Mouse (Mus musculus): ENCODE measurements around the gene Nkx3-2. TPM values are rescaled to one million over a fixed set of nuclear protein-coding genes. Genes with fewer than 3 reads are reported as not detected.

Nkx3-2 gene
- polyA plus RNA-seq, 1 experiment from 2014 or later = 3.2 TPM

DNA sequence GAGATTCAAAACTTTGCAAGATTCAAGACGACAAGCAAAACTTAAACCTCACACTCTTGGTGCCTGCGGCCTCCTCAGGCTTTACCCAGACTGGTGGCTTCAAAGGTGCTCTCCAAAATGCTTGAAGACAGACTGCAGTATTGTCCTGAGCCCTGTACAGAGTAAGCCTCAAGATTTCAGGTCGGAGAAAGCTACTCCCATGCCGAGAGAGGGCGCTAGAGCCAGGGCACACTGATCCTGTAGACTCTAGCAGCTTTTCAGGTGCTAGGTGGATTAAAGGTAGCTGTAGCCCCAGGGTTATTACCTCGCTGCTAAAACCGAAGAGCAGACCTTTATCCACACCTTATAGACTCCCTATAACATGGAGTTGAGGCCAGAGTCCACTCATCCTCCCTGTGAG is 20.1 kb downstream of the Nkx3-2 start:
- Histone ChIP-seq H3K9me3 (ENCODE audit: control insufficient read depth, low read length) (no peaks in the 10 kb centered on the region), H3K4me3 (ENCODE audit: low read depth, low read length) (no peak overlapping the region), H3K36me3 (ENCODE audit: control insufficient read depth, insufficient read depth, low read length) (no peaks in the 10 kb centered on the region), H3K4me2 (ENCODE audit: low read length) (no peak overlapping the region), H3K4me1 (replicated peaks; ENCODE audit: control insufficient read depth, insufficient read depth, low read length) (no peaks in the 10 kb centered on the region), H3K27me3 (replicated peaks; ENCODE audit: control insufficient read depth, insufficient read depth, low read length) (peaks cover 62% of the 10 kb centered on the region), H3K9ac (ENCODE audit: low read length) (no peak overlapping the region), H3K27ac (ENCODE audit: low read depth) (no peak overlapping the region)
- 11% methylated on average over 7 of the region's 7 CpGs for WGBS
- DNase-seq (ENCODE audit: low spot score) = no peak
- ATAC-seq (replicated peaks; ENCODE audit: low FRiP score, low TSS enrichment, low read depth) = no peak

DNA sequence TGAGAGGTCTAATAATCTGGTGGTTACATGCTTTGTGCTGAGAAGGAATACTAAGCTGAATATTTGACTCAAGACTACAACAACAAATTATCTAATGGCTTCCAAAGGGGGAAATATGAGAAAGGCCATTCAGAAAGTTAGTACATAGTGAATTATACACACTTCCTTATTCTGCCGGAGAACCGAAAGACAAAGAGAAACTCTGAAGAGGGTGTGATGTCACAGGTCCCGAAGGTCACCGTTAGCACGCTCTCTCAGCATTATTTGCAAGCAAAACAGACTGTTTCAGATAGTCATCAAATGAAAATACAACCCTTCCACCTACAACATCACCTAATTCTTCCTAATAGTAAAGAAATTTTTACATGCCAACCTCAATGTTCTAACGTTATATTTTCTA is 25.5 kb downstream of the Nkx3-2 start:
- peaks cover 13% of the 10 kb centered on the region for H3K27me3 ChIP-seq (replicated peaks; ENCODE audit: control insufficient read depth, insufficient read depth, low read length)
- H3K9ac ChIP-seq (ENCODE audit: low read length) = no peak overlapping the region
- ATAC-seq (replicated peaks; ENCODE audit: low FRiP score, low TSS enrichment, low read depth) (no peak), DNase-seq (ENCODE audit: low spot score) (no peak)
- H3K36me3 ChIP-seq (ENCODE audit: control insufficient read depth, insufficient read depth, low read length) = no peaks in the 10 kb centered on the region
- no peak overlapping the region for H3K27ac ChIP-seq (ENCODE audit: low read depth)
- H3K4me1 ChIP-seq (replicated peaks; ENCODE audit: control insufficient read depth, insufficient read depth, low read length) = no peaks in the 10 kb centered on the region
- no peak overlapping the region for H3K4me2 ChIP-seq (ENCODE audit: low read length)
- H3K9me3 ChIP-seq (ENCODE audit: control insufficient read depth, low read length) = no peaks in the 10 kb centered on the region
- no peak overlapping the region for H3K4me3 ChIP-seq (ENCODE audit: low read depth, low read length)
- 58% methylated on average over 6 of the region's 6 CpGs for WGBS

DNA sequence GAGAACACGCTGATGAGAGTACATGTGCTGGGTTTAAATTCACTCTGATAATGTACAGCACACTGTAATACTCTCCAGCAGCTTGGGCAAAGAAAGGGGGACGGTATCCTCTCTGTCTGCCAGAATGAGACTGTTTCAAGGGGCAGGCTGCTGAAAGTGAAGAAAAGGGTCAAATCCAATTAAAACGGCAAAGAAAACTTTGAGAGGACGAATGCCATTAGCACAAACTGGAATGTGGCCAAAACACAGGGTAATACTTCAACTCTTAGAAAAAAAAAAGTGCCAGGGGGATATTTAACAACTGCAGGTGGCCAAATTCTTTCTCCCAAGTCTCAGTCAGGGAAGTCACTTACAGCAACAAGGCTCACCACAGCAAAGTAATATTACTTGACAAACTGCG is 27.3 kb downstream of the Nkx3-2 start:
- no peaks in the 10 kb centered on the region for H3K36me3 ChIP-seq (ENCODE audit: control insufficient read depth, insufficient read depth, low read length)
- no peak overlapping the region for H3K27ac ChIP-seq (ENCODE audit: low read depth)
- DNase-seq (ENCODE audit: low spot score) (no peak), ATAC-seq (replicated peaks; ENCODE audit: low FRiP score, low TSS enrichment, low read depth) (no peak)
- no peaks in the 10 kb centered on the region for H3K9me3 ChIP-seq (ENCODE audit: control insufficient read depth, low read length)
- H3K9ac ChIP-seq (ENCODE audit: low read length) = no peak overlapping the region
- no peak overlapping the region for H3K4me2 ChIP-seq (ENCODE audit: low read length)
- H3K4me3 ChIP-seq (ENCODE audit: low read depth, low read length) = no peak overlapping the region
- H3K27me3 ChIP-seq (replicated peaks; ENCODE audit: control insufficient read depth, insufficient read depth, low read length) = 0 out of 2 replicates have a peak, but pooled peaks cover 4% of the 10 kb centered on the region
- WGBS = 48% methylated on average over 5 of the region's 5 CpGs
- no peaks in the 10 kb centered on the region for H3K4me1 ChIP-seq (replicated peaks; ENCODE audit: control insufficient read depth, insufficient read depth, low read length)

DNA sequence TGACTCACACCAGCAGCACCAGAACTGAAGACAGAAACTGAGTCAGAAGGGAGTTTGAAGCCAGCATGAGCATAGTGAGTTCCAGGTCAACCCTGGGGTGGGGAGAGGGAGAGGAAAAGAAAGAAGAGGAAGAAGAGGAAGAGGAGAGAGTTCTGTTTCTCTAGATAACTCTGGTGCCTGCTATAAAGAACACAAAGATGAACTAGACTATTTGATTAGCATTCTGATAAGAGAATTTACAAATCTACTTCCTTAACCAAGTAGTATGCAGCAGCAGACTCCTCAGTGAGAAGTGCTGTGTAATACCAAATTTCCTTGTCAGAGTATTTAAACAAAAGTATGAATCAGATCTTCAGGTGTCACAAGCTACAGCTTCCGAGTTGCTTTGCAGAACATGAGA is 37.3 kb downstream of the Nkx3-2 start:
- H3K36me3 ChIP-seq (ENCODE audit: control insufficient read depth, insufficient read depth, low read length) = no peaks in the 10 kb centered on the region
- DNase-seq (ENCODE audit: low spot score) (no peak), ATAC-seq (replicated peaks; ENCODE audit: low FRiP score, low TSS enrichment, low read depth) (no peak)
- no peaks in the 10 kb centered on the region for H3K4me1 ChIP-seq (replicated peaks; ENCODE audit: control insufficient read depth, insufficient read depth, low read length)
- no peak overlapping the region for H3K4me2 ChIP-seq (ENCODE audit: low read length)
- WGBS = 69% methylated on average over 1 of the region's 1 CpGs
- no peak overlapping the region for H3K4me3 ChIP-seq (ENCODE audit: low read depth, low read length)
- no peak overlapping the region for H3K9ac ChIP-seq (ENCODE audit: low read length)
- no peaks in the 10 kb centered on the region for H3K27me3 ChIP-seq (replicated peaks; ENCODE audit: control insufficient read depth, insufficient read depth, low read length)
- H3K9me3 ChIP-seq (ENCODE audit: control insufficient read depth, low read length) = no peaks in the 10 kb centered on the region
- H3K27ac ChIP-seq (ENCODE audit: low read depth) = no peak overlapping the region

DNA sequence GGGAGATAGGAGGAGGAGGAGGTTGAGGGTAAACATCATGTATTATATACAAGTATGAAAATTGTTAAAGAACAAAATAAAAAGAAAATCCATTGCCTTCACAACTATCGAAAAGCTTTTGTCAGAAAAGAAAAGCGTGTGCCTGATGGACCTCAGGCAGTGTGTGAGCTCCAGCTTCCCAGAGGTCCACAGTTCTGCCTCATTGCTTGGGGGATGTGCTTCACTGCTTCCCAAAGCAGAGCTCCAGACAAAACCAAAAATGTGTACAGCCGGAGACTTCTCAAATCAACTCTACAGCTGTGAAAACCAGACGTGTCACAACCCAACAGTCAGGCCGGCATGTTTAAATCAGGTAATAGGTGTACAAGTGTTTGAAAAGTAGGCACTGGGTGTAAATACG is 38.7 kb downstream of the Nkx3-2 start:
- H3K9me3 ChIP-seq (ENCODE audit: control insufficient read depth, low read length) = no peaks in the 10 kb centered on the region
- H3K27ac ChIP-seq (ENCODE audit: low read depth) = no peak overlapping the region
- H3K36me3 ChIP-seq (ENCODE audit: control insufficient read depth, insufficient read depth, low read length) = no peaks in the 10 kb centered on the region
- H3K4me1 ChIP-seq (replicated peaks; ENCODE audit: control insufficient read depth, insufficient read depth, low read length) = no peaks in the 10 kb centered on the region
- H3K27me3 ChIP-seq (replicated peaks; ENCODE audit: control insufficient read depth, insufficient read depth, low read length) = no peaks in the 10 kb centered on the region
- no peak for DNase-seq (ENCODE audit: low spot score)
- 80% methylated on average over 6 of the region's 6 CpGs for WGBS
- no peak overlapping the region for H3K9ac ChIP-seq (ENCODE audit: low read length)
- no peak overlapping the region for H3K4me3 ChIP-seq (ENCODE audit: low read depth, low read length)
- ATAC-seq (replicated peaks; ENCODE audit: low FRiP score, low TSS enrichment, low read depth) = no peak
- H3K4me2 ChIP-seq (ENCODE audit: low read length) = no peak overlapping the region

Other genes starting within 250 kb of the Nkx3-2 start
- gene Rab28, start 56.3 kb downstream of the Nkx3-2 start, polyA plus RNA-seq (2014; fragmentation: Nextera tagmentation; extraction: Ambion mirVana) = 65.9 and 66.5 TPM in 2 replicates
- 20.8 and 22.6 TPM in 2 replicates for gene Bod1l, start 79.8 kb upstream of the Nkx3-2 start, polyA plus RNA-seq (2014; fragmentation: Nextera tagmentation; extraction: Ambion mirVana)

Measured in intestine, embryonic 14.5 days (tissue).